Mouse (Mus musculus) testis, adult 2 months (tissue): Measurements from ENCODE around the gene Gpr61. TPM values are rescaled to one million over a fixed set of nuclear protein-coding genes. Genes with fewer than 3 reads are reported as not detected.

Source experiments
- H3K27ac ChIP-seq: fragments of 200-500 bp; 2 replicates; pipeline ENCODE4 v1.5.1; 2012; ENCODE audit warnings: low read depth, low read length; ENCODE audit not compliant: control insufficient read depth, insufficient read depth
- H3K27me3 ChIP-seq: fragments of 200-500 bp; 2 replicates; pipeline ENCODE4 v1.6.1; 2012; ENCODE audit warnings: mild to moderate bottlenecking, low read length, moderate library complexity; ENCODE audit not compliant: control insufficient read depth, insufficient read depth
- H3K36me3 ChIP-seq: fragments of 200-500 bp; 2 replicates; pipeline ENCODE4 v1.6.1; 2012; ENCODE audit warnings: mild to moderate bottlenecking, low read length; ENCODE audit not compliant: control insufficient read depth, insufficient read depth
- H3K4me1 ChIP-seq: fragments of 200-500 bp; 2 replicates; pipeline ENCODE4 v1.6.1; 2012; ENCODE audit warnings: low read length; ENCODE audit not compliant: control insufficient read depth, insufficient read depth
- H3K4me3 ChIP-seq: fragments of 200-500 bp; 2 replicates; pipeline ENCODE4 v1.5.1; 2012; ENCODE audit warnings: low read depth, mild to moderate bottlenecking, low read length, moderate library complexity, mixed read lengths; ENCODE audit not compliant: control insufficient read depth
- CTCF ChIP-seq: fragments of 200-500 bp; IDR thresholded peaks from 2 replicates; pipeline ENCODE4 v1.5.1; 2012; ENCODE audit warnings: low read depth, mild to moderate bottlenecking, inconsistent platforms, low read length, moderate library complexity; ENCODE audit not compliant: control insufficient read depth, insufficient read depth, insufficient replicate concordance
- POLR2A ChIP-seq: fragments of 200-500 bp; IDR thresholded peaks from 2 replicates; pipeline ENCODE4 v1.6.1; 2012; ENCODE audit warnings: low read depth, mild to moderate bottlenecking, inconsistent platforms, low read length, moderate library complexity; ENCODE audit not compliant: control insufficient read depth
- polyA plus RNA-seq: library from polyadenylated mRNA; depleted of rRNA; stranded (reverse); fragments of >200 nt; gene quantifications from 2 replicates; pipeline ENCODE4 v1.2.3, GENCODE M21; 2012; rRNA removed

The Gpr61 gene
- polyA plus RNA-seq, 1 experiment: 1.5 TPM

GRCm38 (mm10) chr3:108105281-108105680 lies 49.4 kb downstream of the Gpr61 start:
- Histone ChIP-seq H3K4me1 (no peaks in the 10 kb centered on the region), H3K27me3 (no peaks in the 10 kb centered on the region), H3K36me3 (peaks cover 3% of the 10 kb centered on the region; the same call in 1 of the 2 replicates), H3K4me3 (no peak overlapping the region), H3K27ac (no peak overlapping the region)
- TF ChIP-seq POLR2A (no peak), CTCF (no peak)

- TF ChIP-seq POLR2A (no peak), CTCF (no peak)
- no peaks in the 10 kb centered on the region for H3K27me3 ChIP-seq
- no peak overlapping the region for H3K27ac ChIP-seq
- H3K4me1 ChIP-seq: no peaks in the 10 kb centered on the region
- H3K4me3 ChIP-seq: no peak overlapping the region
- H3K36me3 ChIP-seq: no peaks in the 10 kb centered on the region
Measured at GRCm38 (mm10) chr3:108102075-108102474, 52.6 kb downstream of the Gpr61 start.

- TF ChIP-seq CTCF (no peak), POLR2A (no peak)
- Histone ChIP-seq H3K27me3 (no peaks in the 10 kb centered on the region), H3K4me1 (no peaks in the 10 kb centered on the region), H3K4me3 (no peak overlapping the region), H3K27ac (no peak overlapping the region), H3K36me3 (no peaks in the 10 kb centered on the region)
Measured at GRCm38 (mm10) chr3:108101594-108101993, 53.1 kb downstream of the Gpr61 start.

Other genes starting within 250 kb of the Gpr61 start
- 85.5 and 86.7 TPM in 2 replicates for gene Gstm7, start 223.1 kb downstream of the Gpr61 start, polyA plus RNA-seq
- 59.3 and 78.5 TPM in 2 replicates for gene Gstm6, start 211.1 kb downstream of the Gpr61 start, polyA plus RNA-seq
- 0.19 TPM in 1 of 2 replicates, not detected in the other for gene Gstm3, start 185.6 kb downstream of the Gpr61 start, polyA plus RNA-seq
- gene Gstm2, start 168.4 kb downstream of the Gpr61 start, polyA plus RNA-seq: 246 and 344 TPM in 2 replicates
- gene Gstm1, start 136.9 kb downstream of the Gpr61 start, polyA plus RNA-seq: 547 and 702 TPM in 2 replicates
- gene Gstm4, start 110.0 kb downstream of the Gpr61 start, polyA plus RNA-seq: 18.9 and 20.7 TPM in 2 replicates
- gene Ampd2, start 68.2 kb downstream of the Gpr61 start, polyA plus RNA-seq: 15.0 and 16.6 TPM in 2 replicates
- gene Gnat2, start 62.1 kb downstream of the Gpr61 start, polyA plus RNA-seq: 0.40 and 0.71 TPM in 2 replicates
- gene Gnai3, start 8.7 kb downstream of the Gpr61 start, polyA plus RNA-seq: 11.9 and 15.8 TPM in 2 replicates
- gene Amigo1, start 31.5 kb upstream of the Gpr61 start, polyA plus RNA-seq: 1.1 and 2.2 TPM in 2 replicates
- gene Cyb561d1, start 46.3 kb upstream of the Gpr61 start, polyA plus RNA-seq: 1.7 and 2.2 TPM in 2 replicates
- gene Atxn7l2, start 56.1 kb upstream of the Gpr61 start, polyA plus RNA-seq: 9.2 and 11.0 TPM in 2 replicates
- 0.59 and 0.88 TPM in 2 replicates for gene Sypl2, start 71.8 kb upstream of the Gpr61 start, polyA plus RNA-seq
- gene Psma5, start 102.0 kb upstream of the Gpr61 start, polyA plus RNA-seq: 31.5 and 38.2 TPM in 2 replicates
- 51.4 and 55.4 TPM in 2 replicates for gene Sort1, start 129.2 kb upstream of the Gpr61 start, polyA plus RNA-seq
- gene Mybphl, start 210.0 kb upstream of the Gpr61 start, polyA plus RNA-seq: 0.12 and 0.20 TPM in 2 replicates
- 0.54 and 1.1 TPM in 2 replicates for gene Psrc1, start 229.0 kb upstream of the Gpr61 start, polyA plus RNA-seq